Mouse (Mus musculus): ENCODE measurements at regions not wholly inside any gene's neighbourhood (a gene's known extent, or its start where the extent isn't known, plus 50 kb on each side); places are given as distances from the start of the nearest gene placed in this dataset.

GRCm38 (mm10) chr7:95620079-95620478 lies 551.0 kb upstream of the Tenm4 start:
- ATAC-seq (replicated peaks; ENCODE audit: insufficient number of reproducible peaks, low FRiP score, low TSS enrichment), result no peak
- no peaks in the 10 kb centered on the region for H3K27me3 ChIP-seq (ENCODE audit: control insufficient read depth, insufficient read depth, low read length)
- no peaks in the 10 kb centered on the region for H3K36me3 ChIP-seq (ENCODE audit: control insufficient read depth, insufficient read depth, low read length)

GRCm38 (mm10) chr7:95640683-95641082 lies 530.4 kb upstream of the Tenm4 start:
- H3K4me2 ChIP-seq, result no peak overlapping the region
- no peak overlapping the region for H3K4me3 ChIP-seq (ENCODE audit: low read depth, low read length)
- H3K4me1 ChIP-seq (ENCODE audit: control insufficient read depth, insufficient read depth, low read length), result no peaks in the 10 kb centered on the region
- ATAC-seq (replicated peaks; ENCODE audit: insufficient number of reproducible peaks, low FRiP score, low TSS enrichment), result no peak
- no peaks in the 10 kb centered on the region for H3K27me3 ChIP-seq (ENCODE audit: control insufficient read depth, insufficient read depth, low read length)
- H3K9me3 ChIP-seq (replicated peaks; ENCODE audit: control insufficient read depth, low read length), result no peaks in the 10 kb centered on the region
- H3K9ac ChIP-seq (ENCODE audit: low read depth, low read length), result no peak overlapping the region
- 87% methylated on average over 5 of the region's 5 CpGs for WGBS (ENCODE audit: insufficient replicate concordance)
- H3K36me3 ChIP-seq (ENCODE audit: control insufficient read depth, insufficient read depth, low read length), result no peaks in the 10 kb centered on the region
- no peak overlapping the region for H3K27ac ChIP-seq (ENCODE audit: low read depth, low read length)

More at GRCm38 (mm10) chr7:95620079-95620478, 551.0 kb upstream of the Tenm4 start:
- Histone ChIP-seq H3K9ac (ENCODE audit: low read depth, low read length) (no peak overlapping the region), H3K27ac (ENCODE audit: low read depth, low read length) (no peak overlapping the region), H3K4me2 (no peak overlapping the region), H3K9me3 (replicated peaks; ENCODE audit: control insufficient read depth, low read length) (no peaks in the 10 kb centered on the region), H3K4me3 (ENCODE audit: low read depth, low read length) (no peak overlapping the region), H3K4me1 (ENCODE audit: control insufficient read depth, insufficient read depth, low read length) (no peaks in the 10 kb centered on the region)

GRCm38 (mm10) chr7:95674319-95674718 lies 496.7 kb upstream of the Tenm4 start:
- Histone ChIP-seq H3K4me1 (ENCODE audit: control insufficient read depth, insufficient read depth, low read length) (no peaks in the 10 kb centered on the region), H3K9ac (ENCODE audit: low read depth, low read length) (no peak overlapping the region), H3K36me3 (ENCODE audit: control insufficient read depth, insufficient read depth, low read length) (no peaks in the 10 kb centered on the region), H3K27ac (ENCODE audit: low read depth, low read length) (no peak overlapping the region), H3K4me2 (no peak overlapping the region), H3K4me3 (ENCODE audit: low read depth, low read length) (no peak overlapping the region), H3K27me3 (ENCODE audit: control insufficient read depth, insufficient read depth, low read length) (no peaks in the 10 kb centered on the region), H3K9me3 (replicated peaks; ENCODE audit: control insufficient read depth, low read length) (no peaks in the 10 kb centered on the region)
- WGBS (ENCODE audit: insufficient replicate concordance), result 92% methylated on average over 1 of the region's 1 CpGs
- no peak for ATAC-seq (replicated peaks; ENCODE audit: insufficient number of reproducible peaks, low FRiP score, low TSS enrichment)

GRCm38 (mm10) chr7:95682521-95682920 lies 488.5 kb upstream of the Tenm4 start:
- Histone ChIP-seq H3K27ac (ENCODE audit: low read depth, low read length) (no peak overlapping the region), H3K4me1 (ENCODE audit: control insufficient read depth, insufficient read depth, low read length) (no peaks in the 10 kb centered on the region), H3K27me3 (ENCODE audit: control insufficient read depth, insufficient read depth, low read length) (no peaks in the 10 kb centered on the region), H3K4me3 (ENCODE audit: low read depth, low read length) (no peak overlapping the region), H3K4me2 (no peak overlapping the region), H3K9ac (ENCODE audit: low read depth, low read length) (no peak overlapping the region), H3K9me3 (replicated peaks; ENCODE audit: control insufficient read depth, low read length) (no peaks in the 10 kb centered on the region), H3K36me3 (ENCODE audit: control insufficient read depth, insufficient read depth, low read length) (no peaks in the 10 kb centered on the region)
- ATAC-seq (replicated peaks; ENCODE audit: insufficient number of reproducible peaks, low FRiP score, low TSS enrichment), result no peak
- 58% methylated on average over 3 of the region's 3 CpGs for WGBS (ENCODE audit: insufficient replicate concordance)

- no peak overlapping the region for H3K9ac ChIP-seq (ENCODE audit: low read depth, low read length)
- H3K27me3 ChIP-seq (ENCODE audit: control insufficient read depth, insufficient read depth, low read length), result no peaks in the 10 kb centered on the region
- H3K4me2 ChIP-seq, result no peak overlapping the region
- H3K27ac ChIP-seq (ENCODE audit: low read depth, low read length), result no peak overlapping the region
- H3K36me3 ChIP-seq (ENCODE audit: control insufficient read depth, insufficient read depth, low read length), result no peaks in the 10 kb centered on the region
- no peaks in the 10 kb centered on the region for H3K9me3 ChIP-seq (replicated peaks; ENCODE audit: control insufficient read depth, low read length)
- ATAC-seq (replicated peaks; ENCODE audit: insufficient number of reproducible peaks, low FRiP score, low TSS enrichment), result no peak
- WGBS (ENCODE audit: insufficient replicate concordance), result 58% methylated on average over 3 of the region's 3 CpGs
- H3K4me1 ChIP-seq (ENCODE audit: control insufficient read depth, insufficient read depth, low read length), result no peaks in the 10 kb centered on the region
- H3K4me3 ChIP-seq (ENCODE audit: low read depth, low read length), result no peak overlapping the region
Observed at GRCm38 (mm10) chr7:95687733-95688132, 483.3 kb upstream of the Tenm4 start.

- no peak overlapping the region for H3K27ac ChIP-seq (ENCODE audit: low read depth, low read length)
- no peaks in the 10 kb centered on the region for H3K27me3 ChIP-seq (ENCODE audit: control insufficient read depth, insufficient read depth, low read length)
- no peaks in the 10 kb centered on the region for H3K36me3 ChIP-seq (ENCODE audit: control insufficient read depth, insufficient read depth, low read length)
- H3K4me3 ChIP-seq (ENCODE audit: low read depth, low read length), result peak overlapping the region; percentile 30; the same call in 1 of the 2 replicates
- H3K9me3 ChIP-seq (replicated peaks; ENCODE audit: control insufficient read depth, low read length), result no peaks in the 10 kb centered on the region
- peak overlapping the region; percentile 57 for H3K4me2 ChIP-seq
- no peak for ATAC-seq (replicated peaks; ENCODE audit: insufficient number of reproducible peaks, low FRiP score, low TSS enrichment)
- no peak overlapping the region for H3K9ac ChIP-seq (ENCODE audit: low read depth, low read length)
- H3K4me1 ChIP-seq (ENCODE audit: control insufficient read depth, insufficient read depth, low read length), result no peaks in the 10 kb centered on the region
- WGBS (ENCODE audit: insufficient replicate concordance), result 23% methylated on average over 16 of the region's 16 CpGs
Observed at GRCm38 (mm10) chr7:95688151-95689146, 482.6 kb upstream of the Tenm4 start.

GRCm38 (mm10) chr7:95689161-95689833 lies 481.7 kb upstream of the Tenm4 start:
- Histone ChIP-seq H3K27ac (ENCODE audit: low read depth, low read length) (no peak overlapping the region), H3K4me3 (ENCODE audit: low read depth, low read length) (peak overlapping the region; percentile 30; the same call in 1 of the 2 replicates), H3K4me1 (ENCODE audit: control insufficient read depth, insufficient read depth, low read length) (no peaks in the 10 kb centered on the region), H3K4me2 (peak overlapping the region; percentile 57), H3K36me3 (ENCODE audit: control insufficient read depth, insufficient read depth, low read length) (no peaks in the 10 kb centered on the region), H3K9ac (ENCODE audit: low read depth, low read length) (no peak overlapping the region), H3K27me3 (ENCODE audit: control insufficient read depth, insufficient read depth, low read length) (no peaks in the 10 kb centered on the region), H3K9me3 (replicated peaks; ENCODE audit: control insufficient read depth, low read length) (no peaks in the 10 kb centered on the region)
- WGBS (ENCODE audit: insufficient replicate concordance), result 55% methylated on average over 7 of the region's 7 CpGs
- no peak for ATAC-seq (replicated peaks; ENCODE audit: insufficient number of reproducible peaks, low FRiP score, low TSS enrichment)

GRCm38 (mm10) chr7:95699506-95699905 lies 471.5 kb upstream of the Tenm4 start:
- 75% methylated on average over 9 of the region's 9 CpGs for whole genome bisulfite sequencing (ENCODE audit: insufficient replicate concordance)

More at GRCm38 (mm10) chr7:95699506-95699905, 471.5 kb upstream of the Tenm4 start:
- Histone ChIP-seq H3K9me3 (replicated peaks; ENCODE audit: control insufficient read depth, low read length) (no peaks in the 10 kb centered on the region), H3K4me2 (no peak overlapping the region), H3K27me3 (ENCODE audit: control insufficient read depth, insufficient read depth, low read length) (no peaks in the 10 kb centered on the region), H3K4me3 (ENCODE audit: low read depth, low read length) (no peak overlapping the region), H3K27ac (ENCODE audit: low read depth, low read length) (no peak overlapping the region), H3K36me3 (ENCODE audit: control insufficient read depth, insufficient read depth, low read length) (no peaks in the 10 kb centered on the region), H3K9ac (ENCODE audit: low read depth, low read length) (no peak overlapping the region), H3K4me1 (ENCODE audit: control insufficient read depth, insufficient read depth, low read length) (no peaks in the 10 kb centered on the region)
- ATAC-seq (replicated peaks; ENCODE audit: insufficient number of reproducible peaks, low FRiP score, low TSS enrichment), result no peak

Data from heart, embryonic 11.5 days (tissue).